Mouse (Mus musculus) CD4-positive helper T cell, adult 2 months (primary cell): ENCODE data around the gene Psd.

ENCODE experiments used
- DNase-seq: peaks from one replicate; pipeline ENCODE4 v3.0.0-alpha.2; 2012; ENCODE audit warnings: low read depth, missing footprints, low spot score

The Psd gene

DNA sequence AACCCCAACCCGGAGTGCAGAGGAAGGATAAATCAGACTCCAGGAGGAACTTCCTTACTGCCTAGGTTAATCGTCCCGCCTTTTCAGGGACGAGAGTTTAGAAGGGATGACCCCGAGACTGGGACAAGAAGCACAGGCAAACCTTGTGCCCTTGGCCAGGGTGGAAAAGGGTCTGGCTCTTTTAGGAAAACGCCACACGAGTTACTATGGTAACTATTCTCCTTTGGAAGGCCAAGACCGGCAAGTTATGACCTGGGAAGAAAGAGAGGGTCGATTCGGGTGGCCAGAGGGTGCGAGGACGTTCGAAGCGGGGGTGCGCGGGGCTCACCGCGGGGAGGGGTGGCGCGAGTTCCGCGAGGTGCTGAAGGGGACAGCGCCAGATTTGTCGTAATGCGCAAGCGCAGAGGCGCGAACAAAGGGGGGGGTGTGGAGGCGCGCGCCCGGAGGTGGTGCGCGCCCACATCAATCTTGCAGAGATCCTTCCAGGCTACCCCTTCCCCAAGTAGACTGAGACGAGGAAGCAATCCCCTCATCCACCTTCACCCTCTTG, at the start of gene Psd:
Psd (minus strand) TSS at position 401 of the 550 bp plus-strand sequence.
- DNase-seq = peak; percentile 70

DNA sequence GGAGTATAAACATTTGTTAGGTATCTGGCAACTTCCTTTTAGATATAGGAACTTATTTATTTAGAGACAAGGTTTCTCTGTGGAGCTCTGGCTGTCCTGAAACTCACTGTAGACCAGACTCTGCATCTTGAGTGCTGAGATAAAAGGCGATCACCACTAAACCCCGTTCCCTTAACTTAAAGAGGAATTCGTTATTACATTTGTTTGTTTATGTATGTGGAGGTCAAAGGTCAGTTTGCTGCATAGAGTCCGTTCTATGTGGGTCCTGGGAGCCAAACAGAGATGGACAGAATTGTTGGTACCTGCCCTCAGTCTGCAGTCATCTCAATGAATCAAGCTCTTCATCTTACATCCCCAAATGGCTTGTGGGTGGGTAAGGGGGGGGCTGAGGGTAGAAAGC, 48.9 kb upstream of the Psd start:
- no peak for DNase-seq

DNA sequence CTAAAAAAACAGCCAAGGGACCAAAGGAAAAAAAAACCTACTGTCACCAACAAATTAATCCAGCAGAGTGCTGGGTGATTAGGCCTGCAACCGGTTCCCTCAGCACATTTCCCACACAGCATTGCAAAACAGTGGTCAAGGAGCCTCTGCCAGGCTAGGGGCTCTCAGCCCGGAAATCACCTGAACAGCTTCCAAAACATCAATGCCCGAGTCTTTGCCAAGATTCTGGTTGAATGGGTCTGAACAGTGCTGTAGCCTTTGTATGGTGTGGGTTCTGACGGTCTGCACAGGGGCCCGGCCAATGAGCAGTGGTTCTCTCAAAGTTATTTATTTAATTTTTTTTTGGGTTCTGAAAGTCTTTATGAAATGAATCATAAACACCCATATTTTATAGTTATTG, 48.5 kb upstream of the Psd start:
- DNase-seq = no peak

DNA sequence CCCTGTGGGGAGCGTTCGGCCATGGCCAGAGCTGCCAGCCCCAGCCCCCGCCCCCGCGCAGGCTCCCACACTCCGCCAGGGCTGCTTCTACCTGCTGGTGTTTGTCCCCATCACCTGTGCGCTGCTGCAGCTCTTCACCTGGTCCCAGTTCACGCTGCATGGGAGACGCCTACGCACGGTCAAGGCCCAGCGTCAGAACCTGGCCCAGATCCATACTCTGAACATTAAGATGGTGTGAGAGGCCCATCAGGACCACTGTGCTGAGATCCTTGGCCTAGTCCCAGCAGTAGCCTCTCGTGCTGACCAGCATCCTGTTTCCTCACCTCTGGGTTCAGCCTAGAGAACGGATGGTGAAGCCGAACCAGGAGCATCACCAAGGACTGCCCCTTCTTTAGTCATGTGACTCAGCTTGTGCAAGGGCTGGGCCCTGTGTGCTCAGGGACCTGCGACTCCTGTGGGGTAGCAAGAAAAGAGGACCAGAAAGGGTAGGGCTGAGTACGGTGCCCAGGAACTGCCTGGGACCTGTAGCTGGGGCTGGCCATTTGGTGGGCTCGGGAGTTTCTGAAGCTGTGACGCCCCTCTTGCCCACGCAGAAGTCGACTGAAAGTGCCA, 47.6 kb upstream of the Psd start:
- DNase-seq = no peak

DNA sequence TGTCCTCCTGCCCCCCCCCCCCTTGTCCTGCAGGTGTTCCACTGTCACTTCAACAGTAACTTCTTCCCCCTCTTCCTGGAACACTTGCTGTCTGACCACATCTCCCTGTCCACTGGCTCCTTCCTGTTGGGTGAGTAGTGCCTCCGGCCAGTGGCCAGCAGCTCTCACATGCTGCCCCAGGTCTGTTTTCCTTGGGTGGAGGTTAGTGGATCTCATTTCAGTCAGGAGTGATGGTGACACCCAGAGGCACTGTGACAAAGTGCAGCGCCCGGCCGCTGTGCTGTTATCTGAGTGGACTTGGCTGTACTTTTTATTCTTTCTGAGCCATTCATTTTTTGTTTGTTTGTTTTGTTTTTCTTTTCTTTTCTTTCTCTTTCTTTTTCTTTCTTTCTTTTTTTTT, 42.2 kb upstream of the Psd start:
- DNase-seq = peak; percentile 29

DNA sequence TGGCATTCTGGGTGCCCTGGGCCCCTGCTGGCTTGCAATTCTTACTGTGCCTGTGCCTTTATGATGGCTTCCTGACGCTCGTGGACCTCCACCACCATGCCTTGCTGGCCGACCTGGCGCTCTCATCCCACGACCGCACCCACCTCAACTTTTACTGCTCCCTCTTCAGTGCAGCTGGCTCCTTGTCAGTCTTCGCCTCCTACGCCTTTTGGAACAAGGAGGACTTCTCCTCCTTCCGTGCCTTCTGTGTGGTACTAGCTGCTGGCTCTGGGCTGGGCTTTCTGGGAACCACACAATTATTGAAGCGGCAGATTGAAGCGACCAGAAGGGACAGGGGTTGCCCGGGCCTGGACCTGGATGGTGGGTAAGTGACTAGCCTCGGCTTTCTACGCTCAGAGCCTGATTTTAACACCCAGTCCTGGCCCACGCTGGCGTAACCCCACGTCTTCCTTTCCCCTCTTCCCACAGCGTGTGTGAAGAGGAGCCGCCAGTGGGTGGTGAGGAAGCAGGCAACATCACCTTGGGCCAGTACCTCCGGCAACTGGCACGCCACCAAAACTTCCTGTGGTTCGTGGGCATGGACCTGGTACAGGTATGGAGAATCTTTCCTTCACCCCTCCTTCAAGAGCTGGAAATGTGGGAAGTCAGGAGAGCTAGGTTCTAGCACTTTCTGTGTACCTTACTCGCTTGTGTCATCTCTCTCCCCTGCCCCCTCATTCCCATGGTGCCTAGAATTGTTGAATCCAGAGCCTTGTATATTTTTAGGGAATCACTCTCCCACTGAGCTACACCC, 41.0 kb upstream of the Psd start:
- DNase-seq = no peak

DNA sequence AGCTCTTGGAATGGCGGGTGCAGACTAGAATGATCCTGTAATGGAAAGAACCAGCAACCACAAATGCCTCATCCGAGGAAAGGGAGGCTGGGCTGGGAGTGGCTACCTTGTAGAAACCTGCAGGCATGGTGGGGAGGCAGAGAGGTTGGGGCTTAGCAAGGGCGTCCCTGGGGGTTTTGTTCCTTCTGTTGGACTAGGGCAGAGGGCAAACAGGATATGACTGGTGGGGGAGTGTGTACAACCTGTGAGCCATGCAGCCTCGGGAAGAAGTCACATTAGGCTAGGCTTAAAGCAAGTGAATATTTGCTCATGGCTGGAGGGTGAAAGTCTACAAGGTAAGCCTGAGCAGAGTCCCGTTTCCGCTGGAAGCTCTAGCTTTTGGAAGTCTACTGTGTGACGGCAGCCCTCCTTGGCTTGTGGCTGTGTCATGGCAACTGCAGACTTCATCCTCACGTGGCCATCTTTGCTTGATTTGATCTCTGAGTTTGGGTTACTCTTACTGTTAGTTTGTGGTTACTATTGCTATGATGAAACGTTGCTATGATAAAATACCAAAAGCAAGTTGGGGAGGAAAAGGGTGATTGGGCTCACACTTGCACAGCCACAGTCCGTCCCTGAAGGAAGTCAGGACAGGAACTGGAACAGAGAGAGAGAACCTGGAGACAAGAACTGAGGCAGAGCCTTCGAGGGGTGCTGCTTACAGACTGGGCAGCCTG, 36.5 kb upstream of the Psd start:
- no peak for DNase-seq

DNA sequence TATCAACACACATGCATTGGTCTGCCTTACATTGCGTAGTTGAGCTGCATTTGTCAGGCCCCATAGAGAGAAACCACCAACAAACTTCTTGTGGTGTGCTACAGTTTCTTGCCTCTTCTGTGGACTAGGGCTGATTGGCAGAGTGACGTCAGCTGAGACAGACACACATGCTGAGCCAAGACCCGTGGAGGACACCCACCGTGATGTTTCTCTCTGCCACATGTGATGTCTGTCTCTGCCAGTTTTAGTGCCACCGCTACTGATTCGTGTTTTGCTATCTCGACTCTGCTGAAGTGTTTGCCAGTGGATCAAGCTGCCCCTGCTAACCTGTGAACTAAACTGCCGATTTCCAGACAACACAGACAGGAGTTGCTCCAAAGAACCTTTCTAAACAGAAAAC, 35.1 kb upstream of the Psd start:
- DNase-seq = no peak

DNA sequence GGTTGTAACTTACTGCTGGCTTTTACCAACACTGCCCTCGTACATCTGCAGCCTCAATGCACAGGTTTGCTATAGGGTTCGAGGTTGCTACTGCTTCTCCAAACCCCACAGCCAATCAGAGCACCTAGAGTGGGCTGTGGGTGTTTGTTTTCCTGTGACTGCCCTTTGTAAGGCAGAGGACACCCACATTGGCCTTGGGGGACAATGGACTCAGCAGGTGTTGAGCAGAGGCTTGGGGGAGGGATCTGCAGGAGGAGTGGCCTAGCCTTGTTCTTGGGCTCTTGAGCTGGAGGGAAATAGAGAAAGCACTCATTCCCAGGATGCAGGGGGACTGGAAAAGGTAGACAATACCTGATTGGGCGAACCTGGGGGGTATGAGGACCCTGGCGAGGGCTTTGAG, 31.4 kb upstream of the Psd start:
- DNase-seq = no peak

DNA sequence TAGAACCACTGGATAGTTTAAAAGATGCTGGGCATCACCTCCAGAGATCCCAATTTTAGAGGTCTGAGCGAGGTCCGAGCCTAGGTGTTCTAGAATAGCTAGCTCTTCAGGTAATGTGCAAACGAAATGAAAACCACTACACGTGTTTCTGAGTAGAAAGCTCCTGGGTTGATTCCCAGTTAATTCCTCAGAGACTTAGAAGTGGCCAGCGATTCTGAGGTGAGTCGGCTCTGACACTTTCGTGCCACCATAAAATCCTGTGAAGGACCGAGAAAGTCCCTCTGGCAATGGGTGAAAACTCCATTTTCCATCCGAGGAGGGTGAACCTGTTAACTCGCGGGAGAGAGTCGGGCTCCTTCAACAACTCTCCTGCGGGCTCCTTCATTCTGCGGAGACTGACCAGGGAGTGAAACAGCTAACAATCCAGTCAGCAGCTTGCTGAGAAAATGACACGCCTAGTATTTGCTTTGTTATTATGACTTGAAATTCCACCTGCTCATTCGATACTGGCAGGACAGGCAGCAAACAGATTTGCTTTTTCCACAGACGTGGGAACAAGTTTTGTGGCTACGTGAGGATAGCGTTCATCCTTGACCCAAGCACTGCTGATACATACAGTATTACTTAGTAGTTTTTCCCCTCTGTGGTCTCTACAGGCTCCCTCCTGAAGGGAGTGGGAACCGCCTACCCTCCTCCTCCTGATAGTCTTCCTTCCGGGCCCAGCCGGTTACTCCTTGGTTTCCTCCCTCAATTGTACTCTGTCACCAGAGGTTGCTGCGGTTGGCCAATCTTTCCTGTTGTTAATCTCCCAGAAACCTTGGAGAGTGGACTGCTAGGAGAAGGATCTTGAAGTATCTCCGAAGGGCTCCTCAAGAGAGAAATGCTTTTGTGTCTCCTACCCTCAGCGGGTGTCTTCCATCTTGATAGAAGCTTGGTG, 30.7 kb upstream of the Psd start:
- no peak for DNase-seq

DNA sequence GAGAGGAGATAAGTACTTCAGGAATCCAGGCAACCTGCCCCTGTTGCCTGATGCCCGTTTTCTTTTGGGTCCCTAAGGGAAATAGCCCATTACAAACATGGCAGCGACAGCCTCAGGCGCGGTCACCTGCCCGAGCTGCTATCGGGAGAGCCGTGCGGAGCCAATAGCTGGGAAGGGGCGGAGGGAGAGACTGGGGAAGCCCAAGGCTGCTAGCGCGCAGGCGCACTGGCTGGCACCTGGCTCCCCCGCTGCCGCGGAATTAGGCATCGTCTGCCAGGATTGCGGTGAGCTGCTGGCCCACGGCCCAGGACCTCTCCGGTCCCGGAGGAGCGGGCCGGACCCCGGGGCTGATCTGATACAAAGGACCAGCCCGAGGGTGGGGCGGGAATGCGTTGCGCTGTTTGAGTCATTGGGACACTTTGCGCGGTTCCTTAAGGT, 29.8 kb upstream of the Psd start:
- DNase-seq = peak; percentile 89

DNA sequence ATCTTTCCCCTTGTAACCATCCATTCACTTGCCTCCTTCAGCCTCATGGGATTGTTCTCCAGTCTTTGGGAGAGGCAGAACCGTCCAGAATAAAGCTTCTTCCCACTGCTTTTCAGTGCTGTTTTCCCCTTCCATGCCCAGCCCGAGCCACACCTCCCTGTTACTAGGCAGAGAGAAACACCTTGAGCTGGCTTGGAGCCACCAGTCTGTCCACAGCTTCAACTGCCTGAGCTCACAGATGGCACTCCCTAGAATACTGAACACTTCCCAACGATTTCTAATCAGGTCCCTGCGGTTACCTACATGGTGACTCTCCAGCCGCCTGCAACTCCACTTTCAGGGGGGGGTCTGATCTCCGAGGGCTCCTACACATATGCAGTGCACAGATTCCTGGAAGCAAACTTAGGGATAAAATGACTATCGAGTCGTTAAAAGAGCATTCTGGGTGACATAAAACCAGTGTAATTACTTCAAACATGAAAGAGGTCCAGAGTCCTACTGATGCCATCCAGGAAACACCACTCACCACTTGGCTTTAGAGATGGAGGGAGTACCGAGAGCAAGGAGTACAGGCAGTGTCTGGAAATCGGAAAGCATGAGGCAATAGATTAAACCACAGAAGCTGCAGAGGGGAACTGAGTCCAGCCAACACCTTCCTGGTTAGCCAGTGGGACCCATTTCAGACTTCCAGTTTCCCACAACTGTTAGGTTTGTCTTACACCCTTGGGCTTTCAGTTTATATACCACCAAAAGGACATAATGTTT, 23.4 kb upstream of the Psd start, which contains the start of gene 2310034G01Rik:
2310034G01Rik (minus strand) TSS at position 135 of the 765 bp plus-strand sequence.
- DNase-seq = no peak

DNA sequence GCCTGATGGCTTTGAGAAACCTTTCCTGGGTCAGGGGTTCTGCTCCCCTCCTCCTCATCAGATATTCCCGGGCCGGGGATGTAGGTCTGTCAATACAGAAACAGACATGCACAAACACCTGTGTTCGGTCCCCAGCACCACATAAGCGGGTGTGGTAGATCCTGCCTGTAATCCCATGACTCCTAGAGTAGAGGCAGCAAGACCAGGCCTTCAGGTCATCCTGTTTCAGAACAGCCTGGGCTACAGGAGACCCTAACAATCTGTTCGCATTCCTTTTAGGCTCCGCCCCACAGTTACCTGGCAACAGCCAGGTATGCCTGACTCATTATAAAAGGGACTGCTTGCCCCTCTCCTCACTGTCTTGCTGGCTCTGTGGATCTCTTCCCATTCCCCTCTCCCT, 22.6 kb upstream of the Psd start:
- no peak for DNase-seq

DNA sequence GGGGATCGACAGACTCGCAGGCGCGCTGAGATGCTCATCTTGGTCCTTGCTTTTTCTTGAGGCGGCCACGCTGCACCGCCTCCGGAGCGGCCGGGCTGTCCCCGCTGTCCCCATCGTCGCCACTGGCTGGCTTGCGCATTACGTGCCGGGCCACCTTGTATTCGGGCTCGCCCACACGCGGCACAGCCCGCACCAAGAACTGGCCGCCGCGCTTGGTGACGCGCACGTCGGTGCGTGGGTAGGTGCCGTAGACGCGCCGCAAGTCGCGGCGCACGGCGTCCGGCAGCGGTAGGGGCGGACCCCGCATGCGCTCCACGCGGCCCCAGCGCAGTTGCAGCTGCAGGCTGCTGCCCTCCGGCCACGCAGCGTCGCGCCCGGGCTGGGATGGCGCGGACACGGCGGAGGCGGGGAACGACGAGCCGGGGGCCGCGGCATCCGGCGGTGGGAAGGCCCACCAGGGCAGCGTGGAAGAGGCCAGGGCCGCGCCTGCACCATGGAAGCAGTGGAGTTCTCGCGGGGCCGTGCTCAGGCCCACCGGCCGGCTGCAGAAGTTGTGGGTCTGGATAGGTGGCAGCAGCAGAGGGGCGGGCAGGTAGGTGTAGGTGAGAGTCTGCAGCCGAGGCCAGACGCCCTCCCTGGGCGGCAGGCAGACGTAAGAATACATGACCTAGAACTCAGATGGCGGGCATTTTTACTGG, 22.0 kb upstream of the Psd start:
- peak; percentile 87 for DNase-seq

DNA sequence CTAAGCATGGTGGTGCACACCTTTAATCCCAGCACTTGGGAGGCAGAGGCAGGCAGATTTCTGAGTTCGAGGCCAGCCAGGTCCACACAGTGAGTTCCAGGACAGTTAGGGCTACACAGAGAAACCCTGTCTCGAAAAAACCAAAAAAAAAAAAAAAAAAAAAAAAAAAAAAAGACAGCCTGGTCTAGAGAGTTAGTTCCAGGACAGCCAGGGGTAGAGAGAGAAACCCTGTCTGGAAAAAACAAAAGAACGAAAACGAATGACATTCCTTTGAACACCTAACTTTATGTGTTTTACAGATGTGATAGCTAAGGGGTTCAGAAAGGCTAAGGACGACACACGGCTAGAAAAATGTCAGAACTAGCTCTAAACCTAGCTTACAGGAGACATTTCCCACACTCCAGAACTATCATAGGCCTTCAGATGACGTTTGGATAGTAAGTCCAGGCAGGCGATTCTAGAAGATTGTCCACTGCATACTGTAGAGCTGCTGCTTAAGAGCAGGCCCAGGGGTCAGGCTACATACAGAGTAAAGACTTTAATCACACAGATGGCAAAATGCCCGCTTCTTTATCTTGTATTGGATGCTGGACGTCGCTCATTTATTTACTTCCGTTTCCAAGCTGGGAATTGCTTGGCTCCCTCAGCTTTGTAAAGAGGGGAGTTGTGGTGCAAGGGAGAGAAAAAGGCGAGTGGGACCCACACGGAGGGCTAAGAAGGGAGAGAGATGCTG, 21.1 kb upstream of the Psd start:
- no peak for DNase-seq

DNA sequence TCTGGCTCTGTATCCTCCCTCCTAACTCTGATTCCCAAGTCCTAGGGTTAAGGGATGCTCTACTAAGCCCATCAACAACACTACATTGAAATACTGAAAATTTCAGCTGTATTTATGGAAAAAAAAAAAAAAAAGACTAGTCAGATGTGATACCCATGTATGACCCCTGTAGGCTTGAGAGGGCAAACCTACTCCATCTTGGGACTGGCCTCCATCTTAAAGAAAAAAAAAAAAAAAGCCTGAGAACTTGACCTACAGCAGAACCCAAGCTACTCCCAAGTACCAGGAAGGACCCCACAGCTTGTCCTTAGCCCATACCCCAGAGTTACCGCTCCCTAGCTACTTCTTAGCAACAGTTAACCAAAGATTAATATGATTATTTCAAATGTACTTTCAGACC, 20.2 kb upstream of the Psd start:
- no peak for DNase-seq

DNA sequence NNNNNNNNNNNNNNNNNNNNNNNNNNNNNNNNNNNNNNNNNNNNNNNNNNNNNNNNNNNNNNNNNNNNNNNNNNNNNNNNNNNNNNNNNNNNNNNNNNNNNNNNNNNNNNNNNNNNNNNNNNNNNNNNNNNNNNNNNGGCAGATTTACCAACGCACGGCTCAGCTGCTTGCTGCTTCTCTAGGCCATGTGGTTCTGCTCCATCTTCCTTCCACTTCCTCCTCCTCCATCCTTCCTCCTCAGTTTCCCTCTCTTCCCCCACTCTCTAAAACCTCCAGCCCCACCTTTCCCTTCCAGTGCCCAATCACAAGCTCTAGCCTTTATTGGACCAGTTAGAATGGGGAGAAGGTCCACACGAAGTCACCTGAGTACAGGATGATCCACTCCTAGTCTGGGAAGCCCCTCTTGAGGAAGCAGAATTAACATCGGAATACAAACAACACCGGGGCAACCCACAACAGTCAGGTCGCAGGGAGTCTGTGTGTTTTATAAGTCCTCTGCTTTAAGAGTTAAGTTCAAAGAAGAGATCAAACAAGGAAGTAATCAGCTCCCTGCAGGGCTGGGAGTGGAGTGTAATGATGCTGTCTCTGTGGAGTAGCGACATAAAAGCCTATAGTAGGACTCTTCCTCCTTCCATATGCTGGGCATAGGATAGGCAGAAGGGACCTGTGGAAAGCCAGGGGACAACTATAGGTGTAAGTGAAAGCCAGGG, 17.9 kb upstream of the Psd start:
- DNase-seq = no peak

DNA sequence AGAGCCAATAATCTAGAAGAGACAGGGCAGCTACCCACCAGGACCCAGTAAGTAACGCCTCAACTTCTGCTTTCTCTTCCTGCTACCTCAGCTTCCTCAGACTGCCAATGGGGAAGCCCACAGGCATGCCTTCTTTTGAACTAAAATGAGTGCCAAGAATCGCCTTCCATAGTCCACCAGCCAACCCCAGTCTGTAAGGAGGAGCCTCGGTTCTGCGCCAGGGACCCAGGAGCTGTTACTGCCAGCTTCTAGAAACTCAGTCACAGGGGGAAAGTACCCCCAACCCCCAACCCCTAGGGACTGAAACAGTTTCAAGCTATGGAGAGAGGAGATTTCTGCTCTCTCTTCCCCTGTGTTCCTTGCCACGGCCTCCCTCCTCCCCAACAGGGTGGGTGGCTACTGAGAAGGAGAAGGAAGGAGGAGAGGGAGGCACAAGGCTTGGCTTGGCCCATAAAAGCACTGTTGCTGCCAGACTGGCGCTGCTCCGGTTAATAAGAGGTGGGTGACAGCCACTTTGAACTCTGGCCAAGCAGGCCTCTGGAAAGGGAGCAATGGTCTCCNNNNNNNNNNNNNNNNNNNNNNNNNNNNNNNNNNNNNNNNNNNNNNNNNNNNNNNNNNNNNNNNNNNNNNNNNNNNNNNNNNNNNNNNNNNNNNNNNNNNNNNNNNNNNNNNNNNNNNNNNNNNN, 12.5 kb upstream of the Psd start:
- no peak for DNase-seq
